Mouse (Mus musculus): ENCODE measurements around the gene Sult1a1.
"Not testable (repeated sequence)": the region's sequence is repeated elsewhere in the genome, so short reads cannot be mapped to it uniquely, and the experiment has no call there.

The Sult1a1 gene

GRCm38 (mm10) chr7:126696303-126696702 is 20.1 kb upstream of the Sult1a1 start:
- DNase-seq, result no peak

- DNase-seq, result peak; percentile 96 to 97
Measured at GRCm38 (mm10) chr7:126695631-126696207, 19.5 kb upstream of the Sult1a1 start, which contains the start of gene Slx1b. Gene Slx1b, minus strand, starts transcription at chr7:126695784.

GRCm38 (mm10) chr7:126695210-126695611 is 19.0 kb upstream of the Sult1a1 start, which contains the start of gene Bola2:
Gene Bola2, plus strand, starts transcription at chr7:126695401.
- peak in 1 of 2 experiments; percentile 79 for DNase-seq

- peak in 1 of 2 experiments; percentile 40 for DNase-seq
Measured at GRCm38 (mm10) chr7:126694441-126695051, 18.3 kb upstream of the Sult1a1 start.

GRCm38 (mm10) chr7:126693781-126694180 is 17.5 kb upstream of the Sult1a1 start:
- DNase-seq, result peak in 1 of 2 experiments; percentile 13

- DNase-seq, result peak; percentile 89 to 93
Measured at GRCm38 (mm10) chr7:126693256-126693655, 17.0 kb upstream of the Sult1a1 start.

GRCm38 (mm10) chr7:126692426-126692825 is 16.2 kb upstream of the Sult1a1 start:
- peak in 1 of 2 experiments; percentile 15 for DNase-seq

GRCm38 (mm10) chr7:126691676-126692075 is 15.4 kb upstream of the Sult1a1 start:
- DNase-seq, result peak in 1 of 2 experiments; percentile 7

GRCm38 (mm10) chr7:126690737-126691136 is 14.5 kb upstream of the Sult1a1 start:
- DNase-seq, result no peak

GRCm38 (mm10) chr7:126689021-126689420 is 12.8 kb upstream of the Sult1a1 start:
- no peak for DNase-seq

- DNase-seq, result not testable (repeated sequence)
Measured at GRCm38 (mm10) chr7:126688156-126688555, 11.9 kb upstream of the Sult1a1 start.

GRCm38 (mm10) chr7:126681221-126681620 is 5.0 kb upstream of the Sult1a1 start:
- DNase-seq, result no peak

GRCm38 (mm10) chr7:126679683-126680082 is 3.5 kb upstream of the Sult1a1 start:
- no peak for DNase-seq

GRCm38 (mm10) chr7:126678545-126679341 is 2.5 kb upstream of the Sult1a1 start:
- no peak for DNase-seq

- no peak for DNase-seq
Measured at GRCm38 (mm10) chr7:126676631-126677220, 494 bp upstream of the Sult1a1 start.

GRCm38 (mm10) chr7:126675104-126675503 is 1.1 kb downstream of the Sult1a1 start:
- no peak for DNase-seq

- no peak for DNase-seq
Measured at GRCm38 (mm10) chr7:126672111-126672510, 4.1 kb downstream of the Sult1a1 start.

- DNase-seq, result no peak
Measured at GRCm38 (mm10) chr7:126670152-126670551, 6.1 kb downstream of the Sult1a1 start.

- peak in 1 of 2 experiments; percentile 17 for DNase-seq
Measured at GRCm38 (mm10) chr7:126668452-126668851, 7.8 kb downstream of the Sult1a1 start.

- no peak for DNase-seq
Measured at GRCm38 (mm10) chr7:126667495-126668090, 8.6 kb downstream of the Sult1a1 start.

- DNase-seq, result peak in 1 of 2 experiments; percentile 14
Measured at GRCm38 (mm10) chr7:126665269-126665668, 11.0 kb downstream of the Sult1a1 start.

- no peak for DNase-seq
Measured at GRCm38 (mm10) chr7:126663646-126664045, 12.6 kb downstream of the Sult1a1 start.

GRCm38 (mm10) chr7:126659771-126660170 is 16.5 kb downstream of the Sult1a1 start:
- DNase-seq, result no peak

All from cerebellum, postnatal 10 days (tissue).